Mouse (Mus musculus) liver, embryonic 13.5 days (tissue): ENCODE measurements around the gene Rabl3. TPM values are rescaled to one million over a fixed set of nuclear protein-coding genes. Genes with fewer than 3 reads are reported as not detected.

Source experiments
- ATAC-seq: fragments of 200-750 bp; cut with Nextera tagmentation; 2 replicates; pipeline ENCODE4 v1.8.0; 2017; ENCODE audit warnings: low read depth, mild to moderate bottlenecking, moderate number of reproducible peaks, moderate library complexity
- DNase-seq: peaks from one replicate; pipeline ENCODE4 v3.0.0; 2022
- H3K27ac ChIP-seq: fragments of 300-500 bp; sonication (generic); 2 replicates; pipeline ENCODE4 v1.5.1; 2015; ENCODE audit warnings: moderate library complexity, mild to moderate bottlenecking, inconsistent platforms
- H3K27me3 ChIP-seq: fragments of 300-500 bp; sonication (generic); 2 replicates; pipeline ENCODE4 v1.6.1; 2015; ENCODE audit warnings: mild to moderate bottlenecking, inconsistent platforms
- H3K36me3 ChIP-seq: fragments of 300-500 bp; sonication (generic); 2 replicates; pipeline ENCODE4 v1.6.1; 2015; ENCODE audit warnings: mild to moderate bottlenecking, inconsistent platforms
- H3K4me1 ChIP-seq: fragments of 300-500 bp; sonication (generic); replicated peaks from 2 replicates; pipeline ENCODE4 v1.6.1; 2015; ENCODE audit warnings: inconsistent platforms
- H3K4me2 ChIP-seq: fragments of 300-500 bp; sonication (generic); 2 replicates; pipeline ENCODE4 v1.6.1; 2015; ENCODE audit warnings: inconsistent platforms, mild to moderate bottlenecking, moderate library complexity
- H3K4me3 ChIP-seq: fragments of 300-500 bp; sonication (generic); replicated peaks from 2 replicates; pipeline ENCODE4 v1.5.1; 2015; ENCODE audit warnings: mild to moderate bottlenecking, inconsistent platforms
- H3K9ac ChIP-seq: fragments of 300-500 bp; sonication (generic); 2 replicates; pipeline ENCODE4 v1.6.1; 2015; ENCODE audit warnings: mild to moderate bottlenecking, inconsistent platforms
- H3K9me3 ChIP-seq: fragments of 300-500 bp; sonication (generic); replicated peaks from 2 replicates; pipeline ENCODE4 v1.6.1; 2016; ENCODE audit warnings: inconsistent platforms
- WGBS: fragments of 180-500 bp; shearing (Covaris S2); methylation state at CpG from one replicate; pipeline ENCODE4 v1.1.7; 2015; ENCODE audit not compliant: insufficient replicate concordance; 5-methylcytosine and 5-hydroxymethylcytosine counted together
- polyA plus RNA-seq: library from polyadenylated mRNA; unstranded; fragments of >200 nt; fragmentation: Nextera tagmentation; extraction: Ambion mirVana; gene quantifications from 2 replicates; pipeline ENCODE4 v1.2.1, GENCODE M21; 2015

Gene Rabl3
- polyA plus RNA-seq, 1 experiment from 2014 or later: 14.6 TPM

DNA sequence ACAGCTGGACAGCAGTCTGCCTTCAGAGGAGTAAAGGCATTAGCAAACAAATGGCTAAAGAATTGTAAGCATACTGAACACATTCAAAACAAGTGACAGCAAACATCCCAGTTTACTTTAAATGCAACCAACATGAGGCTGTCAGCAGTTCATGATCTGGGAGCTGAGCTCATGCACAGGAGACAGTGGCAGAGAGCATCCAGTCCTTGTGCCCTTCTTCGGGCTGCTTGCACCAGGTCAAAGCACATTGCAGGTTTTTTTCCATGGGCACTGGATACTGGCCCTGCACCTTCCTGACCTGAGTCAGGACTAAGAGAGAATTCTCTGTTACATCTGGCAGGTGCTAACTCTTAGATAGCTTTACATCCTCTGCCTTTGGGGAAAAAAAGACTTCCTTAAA lies 39.9 kb downstream of the Rabl3 start:
- 52% methylated on average over 1 of the region's 1 CpGs for WGBS
- peaks cover 9% of the 10 kb centered on the region for H3K4me1 ChIP-seq
- H3K27me3 ChIP-seq: peaks cover 3% of the 10 kb centered on the region; the same call in 1 of the 2 replicates
- H3K4me2 ChIP-seq: no peak overlapping the region
- no peaks in the 10 kb centered on the region for H3K9me3 ChIP-seq
- H3K27ac ChIP-seq: peak overlapping the region; percentile 59
- peak; percentile 15; the same call in 1 of the 2 replicates for ATAC-seq
- no peak overlapping the region for H3K4me3 ChIP-seq
- no peak for DNase-seq
- H3K9ac ChIP-seq: no peak overlapping the region
- no peaks in the 10 kb centered on the region for H3K36me3 ChIP-seq

DNA sequence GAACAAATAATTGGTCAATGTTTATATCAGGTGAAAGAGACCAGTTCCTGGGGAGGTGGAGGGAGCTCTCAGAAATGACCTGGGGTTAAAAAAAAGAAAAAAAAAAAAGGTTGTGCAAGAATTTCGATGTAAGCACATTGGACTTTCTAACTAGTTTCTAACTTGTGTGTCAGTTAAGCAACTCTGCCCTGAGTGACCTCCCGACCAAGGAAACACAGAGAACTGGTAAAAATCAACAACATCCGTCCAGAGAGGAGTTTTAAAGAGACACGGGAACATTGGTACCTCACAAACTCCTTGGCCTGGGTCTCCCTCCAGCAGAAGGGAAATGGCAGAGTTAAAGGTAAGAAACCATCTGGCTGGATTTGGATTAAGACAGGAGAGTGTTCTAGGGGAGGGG lies 40.3 kb downstream of the Rabl3 start, which contains the start of gene Hgd:
Gene Hgd, plus strand, starts transcription at position 160 of the 400 bp plus-strand sequence.
- no peaks in the 10 kb centered on the region for H3K36me3 ChIP-seq
- no peak within 1 kb of the TSS for H3K9ac ChIP-seq
- peak; percentile 24 for ATAC-seq
- peaks cover 10% of the 10 kb centered on the region for H3K4me1 ChIP-seq
- peak within 1 kb of the TSS; percentile 26 for H3K4me2 ChIP-seq
- no peaks in the 10 kb centered on the region for H3K9me3 ChIP-seq
- peak within 1 kb of the TSS; percentile 68 for H3K27ac ChIP-seq
- H3K4me3 ChIP-seq: peak within 1 kb of the TSS; percentile 24
- no peak for DNase-seq
- 32% methylated on average over 4 of the region's 4 CpGs for WGBS
- H3K27me3 ChIP-seq: peaks cover 3% of the 10 kb centered on the region; the same call in 1 of the 2 replicates

DNA sequence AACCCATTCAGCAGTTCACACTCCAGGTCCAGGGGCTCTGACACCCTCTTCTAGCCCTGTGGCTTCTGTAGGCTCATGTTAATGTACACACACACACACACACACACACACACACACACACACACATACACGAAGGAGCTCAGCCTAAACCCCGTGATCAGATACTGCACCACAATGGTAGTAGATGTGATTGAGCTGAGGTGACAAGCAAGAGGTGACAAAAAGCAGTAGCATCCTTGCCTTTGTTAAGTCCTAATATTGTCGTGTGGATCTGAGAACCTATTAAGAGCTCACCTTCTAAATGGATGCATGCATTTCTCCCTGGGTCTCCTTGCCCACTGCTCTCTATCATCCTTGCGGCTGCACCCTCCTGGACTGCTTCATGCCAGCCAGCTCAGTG lies 41.0 kb downstream of the Rabl3 start:
- H3K9me3 ChIP-seq: no peaks in the 10 kb centered on the region
- DNase-seq: no peak
- peak overlapping the region; percentile 24 for H3K4me3 ChIP-seq
- peak overlapping the region; percentile 26 for H3K4me2 ChIP-seq
- peak overlapping the region; percentile 68 for H3K27ac ChIP-seq
- no peaks in the 10 kb centered on the region for H3K36me3 ChIP-seq
- peaks cover 3% of the 10 kb centered on the region; the same call in 1 of the 2 replicates for H3K27me3 ChIP-seq
- H3K4me1 ChIP-seq: peaks cover 10% of the 10 kb centered on the region
- WGBS: 64% methylated on average over 4 of the region's 4 CpGs
- ATAC-seq: no peak
- H3K9ac ChIP-seq: no peak overlapping the region

DNA sequence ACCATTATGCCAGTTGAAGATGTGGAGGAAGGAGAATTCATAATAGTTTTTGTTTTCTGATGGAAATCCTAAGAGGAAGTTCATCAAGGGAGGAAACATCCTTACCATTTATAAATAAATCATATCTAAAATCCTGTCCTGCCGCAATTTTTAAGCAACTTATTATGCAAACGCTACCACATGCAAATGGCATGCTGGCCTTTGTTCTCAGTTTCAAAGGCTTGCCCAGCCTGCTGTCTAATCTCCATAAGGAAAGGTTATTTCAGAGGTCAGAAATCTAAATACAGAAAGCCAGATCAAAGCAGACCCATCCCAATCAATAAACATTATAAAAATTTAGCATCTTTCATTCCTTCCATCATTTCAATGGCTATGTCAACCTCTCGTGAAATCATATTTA lies 42.2 kb downstream of the Rabl3 start:
- Histone ChIP-seq H3K27ac (no peak overlapping the region; the same call in 1 of the 2 replicates), H3K9ac (no peak overlapping the region), H3K27me3 (peaks cover 3% of the 10 kb centered on the region; the same call in 1 of the 2 replicates), H3K4me2 (peak overlapping the region; percentile 26), H3K9me3 (no peaks in the 10 kb centered on the region), H3K4me3 (0 out of 2 replicates have a peak overlapping the region, but pooled peaks have one; percentile 24), H3K36me3 (no peaks in the 10 kb centered on the region), H3K4me1 (peaks cover 10% of the 10 kb centered on the region)
- WGBS: 70% methylated on average over 3 of the region's 3 CpGs
- DNase-seq (no peak), ATAC-seq (no peak)

DNA sequence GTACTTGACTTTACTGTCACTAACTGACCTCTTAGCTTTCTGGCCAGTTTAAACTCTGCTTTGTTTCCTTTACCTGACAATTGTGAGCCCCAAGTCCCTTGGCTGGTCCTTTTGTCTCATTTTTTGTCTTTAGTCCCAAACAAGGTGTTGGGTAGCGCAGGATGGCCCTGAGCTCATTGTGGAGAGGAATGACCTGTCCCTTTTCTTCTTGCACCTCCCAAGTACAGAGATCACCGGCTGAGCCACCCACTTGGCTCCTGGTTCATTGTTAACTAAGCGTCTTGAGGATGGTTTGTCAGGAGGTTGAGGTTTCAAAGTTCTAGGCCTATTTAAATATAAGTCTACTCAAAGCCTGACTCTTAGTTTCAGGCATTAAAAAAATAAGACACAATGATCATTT lies 43.6 kb downstream of the Rabl3 start:
- Histone ChIP-seq H3K36me3 (no peaks in the 10 kb centered on the region), H3K9me3 (no peaks in the 10 kb centered on the region), H3K4me1 (peaks cover 10% of the 10 kb centered on the region), H3K27ac (no peak overlapping the region), H3K4me3 (no peak overlapping the region), H3K9ac (no peak overlapping the region), H3K27me3 (peaks cover 3% of the 10 kb centered on the region; the same call in 1 of the 2 replicates), H3K4me2 (0 out of 2 replicates have a peak overlapping the region, but pooled peaks have one; percentile 56)
- DNase-seq: no peak
- 77% methylated on average over 3 of the region's 3 CpGs for WGBS
- ATAC-seq: no peak

DNA sequence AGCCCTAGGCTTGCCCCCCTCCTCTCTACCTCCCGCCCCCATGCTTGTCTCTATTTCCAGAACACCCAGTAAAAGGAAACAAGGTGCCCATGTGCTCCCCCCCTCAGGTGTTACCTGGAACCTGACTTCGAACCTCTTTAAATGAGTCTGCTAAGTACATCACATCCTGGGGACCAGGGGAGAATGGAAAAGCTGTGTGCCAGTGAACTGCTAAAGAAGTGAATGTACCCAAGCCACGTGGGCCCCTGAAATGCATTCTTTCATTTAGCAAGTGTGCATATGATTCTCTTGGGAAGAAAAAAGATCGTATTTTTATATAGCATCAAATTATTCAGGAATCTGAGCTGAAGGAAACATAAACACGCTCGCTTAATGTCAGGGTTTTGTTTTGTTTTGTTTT lies 44.1 kb downstream of the Rabl3 start:
- H3K9ac ChIP-seq: 0 out of 2 replicates have a peak overlapping the region, but pooled peaks have one; percentile 45
- H3K9me3 ChIP-seq: no peaks in the 10 kb centered on the region
- no peak for ATAC-seq
- H3K27ac ChIP-seq: peak overlapping the region; percentile 71; the same call in 1 of the 2 replicates
- peaks cover 3% of the 10 kb centered on the region; the same call in 1 of the 2 replicates for H3K27me3 ChIP-seq
- H3K4me2 ChIP-seq: peak overlapping the region; percentile 56
- DNase-seq: no peak
- 43% methylated on average over 6 of the region's 6 CpGs for WGBS
- peaks cover 10% of the 10 kb centered on the region for H3K4me1 ChIP-seq
- no peaks in the 10 kb centered on the region for H3K36me3 ChIP-seq
- 0 out of 2 replicates have a peak overlapping the region, but pooled peaks have one; percentile 27 for H3K4me3 ChIP-seq

DNA sequence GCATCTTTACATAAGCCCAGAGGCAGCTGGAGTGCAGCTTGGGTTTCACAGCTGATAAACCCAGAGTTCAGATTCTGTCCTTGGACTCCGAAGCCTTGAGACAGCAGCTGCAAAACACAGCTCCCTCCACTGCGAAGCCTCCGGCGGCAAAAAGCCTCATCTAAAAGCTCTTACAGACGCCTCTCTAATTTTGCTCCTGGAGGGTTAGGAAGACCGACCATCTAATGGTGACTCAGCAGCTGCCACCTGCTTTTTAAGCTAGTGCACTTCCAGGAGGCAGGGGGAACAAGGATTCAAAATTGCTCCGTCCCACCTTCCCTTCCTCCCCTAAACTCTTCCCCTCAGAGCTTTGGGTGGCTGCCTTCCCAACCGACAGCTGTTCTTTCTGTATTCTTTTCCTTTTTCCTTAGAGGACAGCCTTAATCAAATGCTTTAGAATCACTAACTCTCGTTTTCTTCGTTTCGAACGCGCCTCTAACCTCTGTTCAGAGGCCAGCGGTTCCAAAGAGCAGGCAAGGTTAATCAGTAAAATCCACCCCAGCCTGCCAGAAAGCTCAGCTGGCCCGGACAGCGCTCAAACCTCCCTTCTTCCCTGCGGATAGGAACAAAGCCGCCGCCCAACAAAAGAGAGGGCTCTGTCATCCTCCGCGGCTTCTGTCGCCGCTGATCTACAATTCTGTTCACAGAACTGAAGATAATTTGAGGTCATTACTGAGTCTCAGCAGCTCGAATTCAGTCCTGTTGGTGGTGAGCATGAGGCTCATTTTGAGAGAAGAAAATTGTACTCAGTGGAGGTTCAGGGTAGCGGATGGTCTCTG lies 44.7 kb downstream of the Rabl3 start:
- Histone ChIP-seq H3K4me2 (peak overlapping the region; percentile 56), H3K27me3 (peaks cover 3% of the 10 kb centered on the region; the same call in 1 of the 2 replicates), H3K4me3 (peak overlapping the region; percentile 27), H3K4me1 (peaks cover 10% of the 10 kb centered on the region), H3K36me3 (no peaks in the 10 kb centered on the region), H3K27ac (peak overlapping the region; percentile 71), H3K9me3 (no peaks in the 10 kb centered on the region), H3K9ac (peak overlapping the region; percentile 45)
- DNase-seq (no peak), ATAC-seq (peak; percentile 62; the same call in 1 of the 2 replicates)
- WGBS: 7% methylated on average over 25 of the region's 25 CpGs

DNA sequence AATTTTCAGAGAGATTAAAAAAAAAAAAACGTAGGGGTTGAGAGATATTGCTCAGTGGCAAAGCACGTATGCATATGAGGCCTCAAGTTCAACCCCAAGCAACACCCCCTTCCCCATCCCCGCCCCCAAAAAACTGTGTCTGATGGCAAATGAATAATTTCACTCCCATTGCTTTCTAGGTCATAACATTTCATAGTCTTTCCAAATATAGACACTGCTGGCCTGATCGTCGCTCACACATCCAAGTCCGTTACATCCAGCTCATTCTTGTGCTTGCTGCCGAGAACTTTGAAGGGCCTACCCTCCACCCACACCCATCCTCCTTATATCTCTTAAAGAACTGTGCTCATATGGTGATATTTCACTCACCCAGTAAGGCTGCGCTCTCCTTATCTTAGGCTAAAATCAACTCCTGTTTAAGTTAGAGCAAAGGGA lies 45.5 kb downstream of the Rabl3 start:
- no peak overlapping the region for H3K4me3 ChIP-seq
- no peak overlapping the region for H3K4me2 ChIP-seq
- no peak overlapping the region for H3K9ac ChIP-seq
- H3K9me3 ChIP-seq: no peaks in the 10 kb centered on the region
- H3K36me3 ChIP-seq: no peaks in the 10 kb centered on the region
- no peak overlapping the region for H3K27ac ChIP-seq
- WGBS: 58% methylated on average over 8 of the region's 8 CpGs
- ATAC-seq (no peak), DNase-seq (no peak)
- H3K4me1 ChIP-seq: peaks cover 10% of the 10 kb centered on the region
- H3K27me3 ChIP-seq: peaks cover 3% of the 10 kb centered on the region; the same call in 1 of the 2 replicates

DNA sequence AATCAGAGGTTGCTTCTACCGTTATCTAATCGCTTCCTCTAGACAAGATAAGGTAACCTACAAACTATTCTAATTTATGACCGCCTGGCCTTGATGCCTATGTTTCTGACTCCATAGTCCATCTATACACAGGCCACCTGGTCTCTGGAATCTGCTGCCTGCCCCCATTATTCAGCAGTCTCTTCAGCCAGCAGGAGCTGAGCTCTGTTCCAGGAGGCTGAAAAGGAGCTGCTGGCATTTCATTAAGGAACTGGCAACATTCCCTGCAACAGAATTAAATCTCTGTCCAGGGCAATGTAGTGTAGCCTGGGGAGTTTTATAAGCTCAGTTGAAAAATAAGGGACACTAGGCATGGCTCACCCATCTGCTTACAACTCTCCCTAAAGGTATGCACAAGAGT lies 51.2 kb downstream of the Rabl3 start:
- no peaks in the 10 kb centered on the region for H3K9me3 ChIP-seq
- H3K4me3 ChIP-seq: no peak overlapping the region
- ATAC-seq (no peak), DNase-seq (no peak)
- no peaks in the 10 kb centered on the region for H3K4me1 ChIP-seq
- no peak overlapping the region for H3K27ac ChIP-seq
- H3K4me2 ChIP-seq: no peak overlapping the region
- 69% methylated on average over 3 of the region's 3 CpGs for WGBS
- no peaks in the 10 kb centered on the region; the same call in 1 of the 2 replicates for H3K36me3 ChIP-seq
- no peaks in the 10 kb centered on the region for H3K27me3 ChIP-seq
- no peak overlapping the region for H3K9ac ChIP-seq

DNA sequence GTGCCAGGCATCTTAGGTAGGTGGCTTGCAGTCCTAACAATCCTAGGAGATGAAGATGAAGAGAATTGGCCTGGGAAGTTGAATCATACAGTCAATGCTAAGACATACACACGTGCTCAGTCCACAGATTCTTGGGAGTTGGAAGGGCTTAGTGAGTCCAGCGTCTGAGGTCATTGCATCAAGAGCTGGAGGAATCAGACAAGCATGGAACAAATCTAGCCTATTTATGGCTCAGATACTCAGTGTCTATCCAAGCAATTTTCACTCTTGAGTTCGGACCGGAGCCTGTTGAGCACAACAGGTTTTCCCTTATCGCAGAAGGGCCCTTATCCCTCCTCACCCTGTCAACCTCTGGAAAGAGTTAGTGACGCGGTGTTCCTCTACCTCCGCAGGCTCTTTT lies 51.9 kb downstream of the Rabl3 start:
- DNase-seq (no peak), ATAC-seq (no peak)

DNA sequence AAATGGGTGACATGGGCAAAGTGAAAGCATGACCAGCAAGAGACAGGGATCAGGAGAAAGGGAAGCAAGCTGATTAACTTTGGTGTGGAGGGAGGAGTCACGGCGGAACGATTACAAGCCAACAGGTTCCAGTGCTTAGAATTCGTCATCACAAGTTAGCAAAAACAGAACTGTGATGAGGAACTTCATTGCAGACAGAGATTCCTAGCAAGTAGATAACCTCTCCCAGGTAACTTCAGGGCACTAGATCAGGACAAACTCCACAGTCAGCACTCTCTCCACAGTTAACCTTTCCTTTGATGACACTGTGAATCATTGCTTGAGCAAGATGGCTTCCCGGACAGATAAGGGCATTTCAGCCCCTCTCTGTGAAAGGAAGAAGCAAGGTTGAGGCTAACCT lies 57.7 kb downstream of the Rabl3 start:
- Histone ChIP-seq H3K27me3 (no peaks in the 10 kb centered on the region), H3K4me2 (no peak overlapping the region), H3K4me3 (no peak overlapping the region), H3K9me3 (no peaks in the 10 kb centered on the region), H3K4me1 (no peaks in the 10 kb centered on the region), H3K9ac (no peak overlapping the region), H3K27ac (no peak overlapping the region), H3K36me3 (no peaks in the 10 kb centered on the region; the same call in 1 of the 2 replicates)
- WGBS: 60% methylated on average over 5 of the region's 5 CpGs
- ATAC-seq (no peak), DNase-seq (no peak)

More for the DNA sequence above, 51.9 kb downstream of the Rabl3 start:
- no peak overlapping the region for H3K9ac ChIP-seq
- no peak overlapping the region for H3K4me2 ChIP-seq
- no peaks in the 10 kb centered on the region for H3K27me3 ChIP-seq
- H3K9me3 ChIP-seq: no peaks in the 10 kb centered on the region
- H3K36me3 ChIP-seq: no peaks in the 10 kb centered on the region; the same call in 1 of the 2 replicates
- no peak overlapping the region for H3K4me3 ChIP-seq
- no peaks in the 10 kb centered on the region for H3K4me1 ChIP-seq
- 79% methylated on average over 8 of the region's 8 CpGs for WGBS
- H3K27ac ChIP-seq: no peak overlapping the region
